Mouse (Mus musculus) olfactory bulb, adult 2 months (tissue): ENCODE measurements around the gene Sass6.

Experiments
- CTCF ChIP-seq: fragments of 200-500 bp; IDR thresholded peaks from 2 replicates; pipeline ENCODE4 v1.5.1; 2012; ENCODE audit warnings: low read depth, mild to moderate bottlenecking, low read length, moderate library complexity; ENCODE audit not compliant: insufficient read depth
- POLR2A ChIP-seq: fragments of 200-500 bp; IDR thresholded peaks from 2 replicates; pipeline ENCODE4 v1.6.1; 2012; ENCODE audit warnings: mild to moderate bottlenecking, low read depth, low read length, moderate library complexity; ENCODE audit not compliant: insufficient read depth

DNA sequence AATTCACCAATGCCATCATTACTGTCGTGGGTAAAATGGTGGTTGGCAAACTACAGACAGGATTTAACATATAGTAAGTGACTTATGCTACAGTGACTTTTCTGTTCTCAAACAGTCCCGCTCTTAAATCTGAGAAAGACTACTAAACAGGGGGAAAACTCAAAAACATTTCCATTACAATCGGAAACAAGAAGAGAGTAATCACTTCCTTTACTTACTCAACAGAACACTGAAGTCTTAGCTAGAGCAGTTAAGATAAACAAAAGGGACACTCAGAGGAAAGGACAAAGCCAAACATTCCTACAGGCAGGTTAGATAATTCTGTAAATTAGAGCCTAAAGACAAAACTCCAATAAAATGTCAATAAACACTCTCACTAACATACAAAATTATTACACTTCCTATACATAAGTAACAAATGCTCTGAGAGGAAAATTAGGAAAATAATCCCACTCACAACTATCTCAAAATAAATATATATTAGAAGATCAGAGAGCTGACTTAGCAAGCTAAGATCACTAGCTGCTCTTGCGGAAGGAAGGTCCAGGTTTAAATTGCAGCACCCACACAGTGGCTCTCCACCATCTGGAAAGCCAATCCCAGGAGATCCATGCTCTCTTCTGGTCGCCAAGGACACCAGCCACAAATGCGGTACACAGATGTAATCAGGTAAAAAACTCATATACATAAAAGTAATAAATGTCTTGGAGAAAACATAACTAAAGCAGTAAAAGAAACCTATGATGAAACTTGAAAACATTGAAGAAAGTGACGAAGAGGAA lies 61.6 kb downstream of the Sass6 start:
- TF ChIP-seq CTCF (no peak), POLR2A (no peak)
